8 mouse cellular contexts compared by ENCODE assay signal in genomic region chr2:77169916-77170632, GRCm38 (mm10). TPM values are rescaled to one million over a fixed set of nuclear protein-coding genes. Genes with fewer than 3 reads are reported as not detected.
DNase-seq lines count a peak whose midpoint lies in the region; TF ChIP-seq lines count a peak whose summit lies in the region.

No protein-coding gene starts in this region.

- H3K4me1 ChIP-seq in testis, adult 2 months (ENCODE audit: control insufficient read depth, insufficient read depth, low read length) = peaks cover 10% of the 10 kb centered on the region
- H3K4me1 ChIP-seq in forebrain, embryonic 10.5 days = peaks cover 48% of the 10 kb centered on the region

- no peak; the same call in 1 of the 2 replicates for TF ChIP-seq POLR2A in testis, adult 2 months (IDR thresholded peaks at IDR 0.05; ENCODE audit: control insufficient read depth, low read depth, low read length)

- DNase-seq in testis, postnatal 14 days (ENCODE audit: low spot score) = no peak
- peak; percentile 45 for DNase-seq in forebrain, embryonic 10.5 days (ENCODE audit: extremely low spot score, low spot score)
- peak; percentile 81 to 82 for DNase-seq in heart, postnatal 10 days
- DNase-seq in kidney, postnatal 14 days = peak; percentile 72
- peak; percentile 23 for DNase-seq in spleen, adult 12 weeks (ENCODE audit: low spot score)
- DNase-seq in left cerebral cortex, adult 9 months (ENCODE audit: low spot score in 2 of 2) = no peak

- WGBS in forebrain, embryonic 10.5 days = 4% methylated on average over 21 of the region's 21 CpGs
- 4% methylated on average over 21 of the region's 21 CpGs for WGBS in macrophage (ENCODE audit: missing documents)

- no peaks in the 10 kb centered on the region for H3K27me3 ChIP-seq in testis, adult 2 months (ENCODE audit: control insufficient read depth, insufficient read depth, low read length)
- H3K27me3 ChIP-seq in forebrain, embryonic 10.5 days (ENCODE audit: poor library complexity, severe bottlenecking) = 0 out of 2 replicates have a peak, but pooled peaks cover 8% of the 10 kb centered on the region

- intact Hi-C loops in heart, postnatal 10 days (cut with DNase I) = no loop called here

- TF ChIP-seq CTCF in testis, adult 2 months (IDR thresholded peaks at IDR 0.05; ENCODE audit: control insufficient read depth, insufficient read depth, insufficient replicate concordance, low read depth, low read length) = no peak

- no peaks in the 10 kb centered on the region for H3K36me3 ChIP-seq in testis, adult 2 months (ENCODE audit: control insufficient read depth, insufficient read depth, low read length)
- no peaks in the 10 kb centered on the region for H3K36me3 ChIP-seq in forebrain, embryonic 10.5 days (replicated peaks)
- H3K36me3 ChIP-seq in macrophage (ENCODE audit: inconsistent target) = no peaks in the 10 kb centered on the region

- peak overlapping the region; percentile 87 for H3K27ac ChIP-seq in testis, adult 2 months (ENCODE audit: control insufficient read depth, insufficient read depth, low read depth, low read length)
- peak overlapping the region; percentile 83 for H3K27ac ChIP-seq in forebrain, embryonic 10.5 days
- H3K27ac ChIP-seq in macrophage = no peak overlapping the region

- H3K4me3 ChIP-seq in testis, adult 2 months (ENCODE audit: control insufficient read depth, low read depth, low read length) = peak overlapping the region; percentile 81
- H3K4me3 ChIP-seq in forebrain, embryonic 10.5 days = peak overlapping the region; percentile 56
- H3K4me3 ChIP-seq in macrophage (ENCODE audit: inconsistent target) = peak overlapping the region; percentile 43

- H3K79me2 ChIP-seq in macrophage (ENCODE audit: inconsistent target) = no peaks in the 10 kb centered on the region

- no peaks in the 10 kb centered on the region for H3K9me3 ChIP-seq in forebrain, embryonic 10.5 days

RNA-seq across cellular contexts. Expression of gene Ccdc141, which starts 0.4 kb away (rescaled TPM):
- polyA plus RNA-seq in testis, adult 2 months (2012; rRNA removed) = 1.2 and 2.0 TPM in 2 replicates
- polyA plus RNA-seq in forebrain, embryonic 10.5 days (2016; fragmentation: Nextera tagmentation; extraction: Ambion mirVana) = 2.6 and 3.1 TPM in 2 replicates
- 100 to 1,000 TPM; 185 to 219 TPM for total RNA-seq in heart, postnatal 10 days (2021)
- total RNA-seq in macrophage (2018; cell fraction: chromatin; rRNA removed) = 1 to 10 TPM in 22 of 26 experiments, under 1 TPM in 4; 0.42 to 5.9 (median 2.4) TPM
- under 1 TPM in 25 of 26 experiments, not detected in 1; 0.04 to 0.56 (median 0.15) TPM for total RNA-seq in macrophage (2018; cell fraction: cytosol; rRNA removed)
- total RNA-seq in macrophage (2018; cell fraction: nucleus; rRNA removed) = 1 to 10 TPM in 13 of 26 experiments, under 1 TPM in 13; 0.29 to 2.9 (median 1.1) TPM
- 0.01 to 0.17 TPM (median 0.02 TPM) in 3 replicates for polyA plus RNA-seq in macrophage (2018)

Comparison
In these comparisons a context has a peak if more than half of its experiments do, and no peak if none do; other contexts are left out.
1. DNase-seq: peak in forebrain, embryonic 10.5 days (single experiment), heart, postnatal 10 days (2 of 2), kidney, postnatal 14 days (single experiment) and spleen, adult 12 weeks (single experiment); none in testis, postnatal 14 days (single experiment) and left cerebral cortex, adult 9 months (0 of 2).
2. Peak in every context shown above with its lines, with median percentiles within 50 percentile points of each other: H3K4me3 ChIP-seq.